Mouse (Mus musculus) bone marrow, adult 2 months (tissue): ENCODE measurements around the gene Vps33a.

Source experiments
- CTCF ChIP-seq: fragments of 200-500 bp; IDR thresholded peaks from 2 replicates; pipeline ENCODE4 v1.5.1; 2011; ENCODE audit warnings: low read length, control low read depth; ENCODE audit not compliant: control insufficient read depth, insufficient read depth
- POLR2A ChIP-seq: fragments of 200-500 bp; IDR thresholded peaks from 2 replicates; pipeline ENCODE4 v1.6.1; 2011; ENCODE audit warnings: low read depth, mild to moderate bottlenecking, control low read depth, low read length, borderline replicate concordance; ENCODE audit not compliant: control insufficient read depth

GRCm38 (mm10) chr5:123572357-123573186 is at the start of gene Vps33a:
- TF ChIP-seq POLR2A: peak; percentile 95
- TF ChIP-seq CTCF: 0 out of 2 replicates have a peak, but pooled peaks have one; percentile 11
